9 mouse cellular contexts compared by ENCODE assay signal in genomic region chr10:117838924-117839323, GRCm38 (mm10). TPM values are rescaled to one million over a fixed set of nuclear protein-coding genes. Genes with fewer than 3 reads are reported as not detected.
A peak's percentile ranks its signal among the peaks of the same experiment; 100 is the strongest.
DNase-seq lines count a peak whose midpoint lies in the region; ATAC-seq and TF ChIP-seq lines count a peak whose summit lies in the region.
"Had no signal": no experiment of that assay in that cellular context is flagged by ENCODE, and none has a peak within 500 bp of the region (broad histone marks: within the 10 kb centered on the region; RNA-seq: fewer than 3 reads in every experiment).

No protein-coding gene starts in this region.

- no peaks in the 10 kb centered on the region for H3K36me3 ChIP-seq in lung, embryonic 14.5 days (ENCODE audit: insufficient read depth)

- H3K9me3 ChIP-seq in lung, embryonic 14.5 days (ENCODE audit: low read depth, low read length) = no peaks in the 10 kb centered on the region

- TF ChIP-seq CTCF in gastrocnemius, adult 2 months (IDR thresholded peaks at IDR 0.05) = peak; percentile 28
- TF ChIP-seq CTCF in lung, embryonic 14.5 days (IDR thresholded peaks at IDR 0.05; ENCODE audit: low read depth) = peak; percentile 37
- peak; percentile 39; the same call in 1 of the 2 replicates for TF ChIP-seq CTCF in bone marrow, adult 2 months (IDR thresholded peaks at IDR 0.05; ENCODE audit: control insufficient read depth, insufficient read depth, low read length)

- ATAC-seq in lung, embryonic 14.5 days (ENCODE audit: insufficient read depth) = no peak
- peak; percentile 52 for ATAC-seq in monocyte, adult 5-6 weeks (replicated peaks; ENCODE audit: insufficient number of reproducible peaks, low FRiP score, low TSS enrichment, poor library complexity, severe bottlenecking)

- TF ChIP-seq POLR2A in bone marrow, adult 2 months (IDR thresholded peaks at IDR 0.05; ENCODE audit: borderline replicate concordance, control insufficient read depth, low read depth, low read length) = no peak

- DNase-seq in gastrocnemius, adult 2 months = no peak
- no peak for DNase-seq in gastrocnemius, postnatal 4 days (ENCODE audit: low spot score in 2 of 2)
- DNase-seq in lung, embryonic 14.5 days = no peak
- DNase-seq in lung, postnatal 4 days = no peak
- DNase-seq in layer of hippocampus, adult 11-12 months (ENCODE audit: low spot score) = no peak
- DNase-seq in left cerebral cortex, postnatal 4 days = no peak

- no peaks in the 10 kb centered on the region for H3K27me3 ChIP-seq in lung, embryonic 14.5 days (ENCODE audit: insufficient read depth, low read length)

- H3K4me2 ChIP-seq in lung, embryonic 14.5 days = no peak overlapping the region
- H3K4me2 ChIP-seq: midbrain, embryonic 11.5 days had no signal

- no peak overlapping the region for H3K4me3 ChIP-seq in gastrocnemius, adult 2 months
- no peak overlapping the region for H3K4me3 ChIP-seq in lung, embryonic 14.5 days (ENCODE audit: low read depth, low read length)
- no peak overlapping the region for H3K4me3 ChIP-seq in bone marrow, adult 2 months (replicated peaks; ENCODE audit: control insufficient read depth, low read depth, low read length)

- no peak overlapping the region for H3K27ac ChIP-seq in gastrocnemius, adult 2 months
- H3K27ac ChIP-seq in lung, embryonic 14.5 days (ENCODE audit: low read depth) = no peak overlapping the region
- no peak overlapping the region for H3K27ac ChIP-seq in bone marrow, adult 2 months (ENCODE audit: control insufficient read depth, insufficient read depth, low read depth, low read length, poor library complexity)

- intact Hi-C loops in gastrocnemius, adult 2 months (cut with DNase I) = no loop called here
- intact Hi-C loops in left cerebral cortex, postnatal 4 days (cut with DNase I) = no loop called here

- WGBS in lung, embryonic 14.5 days = 87% methylated on average over 3 of the region's 3 CpGs
- WGBS in bone marrow, adult 2 months = 79% methylated on average over 3 of the region's 3 CpGs

- H3K9ac ChIP-seq in lung, embryonic 14.5 days = no peak overlapping the region

- no peaks in the 10 kb centered on the region for H3K4me1 ChIP-seq in lung, embryonic 14.5 days (ENCODE audit: insufficient read depth)
- peaks cover 2% of the 10 kb centered on the region; the same call in 1 of the 2 replicates for H3K4me1 ChIP-seq in bone marrow, adult 2 months (ENCODE audit: control insufficient read depth, insufficient read depth, low read length)

RNA-seq across cellular contexts. Expression of gene Rap1b, which starts 6.9 kb away (rescaled TPM):
- 10 to 100 TPM; 18.6 to 26.4 TPM for total RNA-seq in gastrocnemius, adult 2 months (2021)
- total RNA-seq in gastrocnemius, postnatal 4 days (2021) = 10 to 100 TPM; 69.7 to 77.3 TPM
- polyA plus RNA-seq in lung, embryonic 14.5 days (2014; fragmentation: Nextera tagmentation; extraction: Ambion mirVana) = 214 and 220 TPM in 2 replicates
- 119 and 178 TPM in 2 replicates for polyA plus RNA-seq in bone marrow, adult 2 months (2011; ENCODE audit: insufficient read depth, insufficient read length, low replicate concordance, missing spikeins)
- 807 to 1,253 TPM (median 1,136 TPM) in 3 replicates for total RNA-seq in monocyte, adult 5-6 weeks (2017)
- 100 to 1,000 TPM in 1 of 2 experiments, 10 to 100 TPM in 1; 98.6 to 110 TPM for total RNA-seq in left cerebral cortex, postnatal 4 days (2021)

RNA-seq across cellular contexts. Expression of gene Nup107, which starts 46.4 kb away (rescaled TPM):
- 1 to 10 TPM; 5.8 to 6.6 TPM for total RNA-seq in gastrocnemius, adult 2 months (2021)
- total RNA-seq in gastrocnemius, postnatal 4 days (2021) = 10 to 100 TPM; 16.8 to 21.3 TPM
- polyA plus RNA-seq in lung, embryonic 14.5 days (2014; fragmentation: Nextera tagmentation; extraction: Ambion mirVana) = 96.3 and 96.6 TPM in 2 replicates
- polyA plus RNA-seq in bone marrow, adult 2 months (2011; ENCODE audit: insufficient read depth, insufficient read length, low replicate concordance, missing spikeins) = 22.8 and 31.1 TPM in 2 replicates
- 62.6 to 83.6 TPM (median 77.5 TPM) in 3 replicates for total RNA-seq in monocyte, adult 5-6 weeks (2017)
- total RNA-seq in left cerebral cortex, postnatal 4 days (2021) = 10 to 100 TPM; 23.9 to 24.4 TPM
